Mouse (Mus musculus) embryonic facial prominence, embryonic 14.5 days (tissue): ENCODE measurements at regions not wholly inside any gene's neighbourhood (a gene's known extent, or its start where the extent isn't known, plus 50 kb on each side); places are given as distances from the start of the nearest gene placed in this dataset.
A peak's percentile ranks its signal among the peaks of the same experiment; 100 is the strongest.

Source experiments
- ATAC-seq: fragments of 200-750 bp; cut with Nextera tagmentation; 2 replicates; pipeline ENCODE4 v1.8.0; 2017; ENCODE audit warnings: low read depth, moderate number of reproducible peaks, moderate TSS enrichment
- DNase-seq: peaks from one replicate; pipeline ENCODE4 v3.0.0-alpha.2; 2015; ENCODE audit warnings: low spot score
- H3K27ac ChIP-seq: fragments of 300-500 bp; sonication (generic); replicated peaks from 2 replicates; pipeline ENCODE4 v1.5.1; 2014; ENCODE audit warnings: low read depth, mild to moderate bottlenecking, low read length, moderate library complexity
- H3K27me3 ChIP-seq: fragments of 300-500 bp; sonication (generic); replicated peaks from 2 replicates; pipeline ENCODE4 v1.6.1; 2014; ENCODE audit warnings: low read length; ENCODE audit not compliant: control insufficient read depth, insufficient read depth
- H3K36me3 ChIP-seq: fragments of 300-500 bp; sonication (generic); 2 replicates; pipeline ENCODE4 v1.6.1; 2014; ENCODE audit warnings: low read length, mixed read lengths; ENCODE audit not compliant: control insufficient read depth, insufficient read depth
- H3K4me1 ChIP-seq: fragments of 300-500 bp; sonication (generic); 2 replicates; pipeline ENCODE4 v1.6.1; 2014; ENCODE audit warnings: antibody characterized with exemption, low read length; ENCODE audit not compliant: control insufficient read depth, insufficient read depth
- H3K4me2 ChIP-seq: fragments of 300-500 bp; sonication (generic); 2 replicates; pipeline ENCODE4 v1.6.1; 2014; ENCODE audit warnings: low read depth, mild to moderate bottlenecking, low read length, moderate library complexity, mixed read lengths
- H3K4me3 ChIP-seq: fragments of 300-500 bp; sonication (generic); 2 replicates; pipeline ENCODE4 v1.5.1; 2014; ENCODE audit warnings: low read depth, mild to moderate bottlenecking, low read length
- H3K9ac ChIP-seq: fragments of 300-500 bp; sonication (generic); 2 replicates; pipeline ENCODE4 v1.6.1; 2014; ENCODE audit warnings: low read depth, mild to moderate bottlenecking, low read length, moderate library complexity, mixed read lengths
- H3K9me3 ChIP-seq: fragments of 300-500 bp; sonication (generic); 2 replicates; pipeline ENCODE4 v1.6.1; 2016; ENCODE audit warnings: low read length; ENCODE audit not compliant: control insufficient read depth
- WGBS: fragments of 180-500 bp; shearing (Covaris S2); extraction: QIAGEN DNeasy Blood & Tissue Kit; methylation state at CpG from one replicate; pipeline ENCODE4 v1.1.7; 2014; 5-methylcytosine and 5-hydroxymethylcytosine counted together

DNA sequence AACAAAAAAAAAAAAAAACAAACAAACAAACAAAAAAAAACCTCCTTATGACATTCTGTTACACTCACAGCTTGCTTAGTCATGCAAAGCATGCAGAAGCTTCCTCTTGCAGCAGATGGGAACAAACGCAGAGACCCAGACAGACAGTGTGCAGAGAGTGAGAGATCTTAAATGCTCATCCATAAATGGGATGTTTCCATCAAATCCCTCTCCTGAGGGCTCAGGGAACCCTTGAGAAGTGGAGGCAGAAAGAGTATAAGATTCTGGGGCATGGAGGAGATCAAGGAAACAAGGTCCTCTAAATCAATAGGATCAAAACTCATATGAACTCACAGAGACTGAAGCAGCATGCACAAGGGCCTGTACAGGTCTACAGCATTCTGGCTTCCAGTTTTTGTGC lies 52.5 kb downstream of the Adm start:
- Histone ChIP-seq H3K9ac (no peak overlapping the region), H3K9me3 (no peaks in the 10 kb centered on the region), H3K27ac (no peak overlapping the region), H3K4me2 (no peak overlapping the region), H3K4me3 (no peak overlapping the region), H3K4me1 (no peaks in the 10 kb centered on the region), H3K27me3 (no peaks in the 10 kb centered on the region), H3K36me3 (no peaks in the 10 kb centered on the region)
- ATAC-seq = no peak
- WGBS = 71% methylated on average over 1 of the region's 1 CpGs
- no peak for DNase-seq

DNA sequence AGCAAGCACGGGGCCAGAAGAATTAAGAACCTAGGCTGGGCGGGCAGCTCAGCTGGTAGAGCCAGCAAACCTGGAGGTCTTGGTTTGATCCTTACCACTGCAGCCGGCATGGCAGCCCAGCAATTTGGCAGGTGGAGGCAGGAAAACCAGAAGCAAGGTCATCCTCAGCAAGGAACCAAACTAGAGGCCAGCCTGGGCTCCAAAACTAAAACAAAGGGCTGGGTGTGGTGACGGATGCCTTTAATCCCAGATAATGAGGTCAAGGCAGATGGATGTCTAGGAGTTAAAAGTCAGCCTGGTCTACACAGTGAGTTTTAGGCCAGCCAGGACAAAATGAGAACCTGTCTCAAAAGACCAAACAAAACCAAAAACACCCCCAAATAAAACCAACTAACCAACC lies 55.5 kb downstream of the Adm start:
- Histone ChIP-seq H3K36me3 (no peaks in the 10 kb centered on the region), H3K27me3 (no peaks in the 10 kb centered on the region)
- DNase-seq = no peak

DNA sequence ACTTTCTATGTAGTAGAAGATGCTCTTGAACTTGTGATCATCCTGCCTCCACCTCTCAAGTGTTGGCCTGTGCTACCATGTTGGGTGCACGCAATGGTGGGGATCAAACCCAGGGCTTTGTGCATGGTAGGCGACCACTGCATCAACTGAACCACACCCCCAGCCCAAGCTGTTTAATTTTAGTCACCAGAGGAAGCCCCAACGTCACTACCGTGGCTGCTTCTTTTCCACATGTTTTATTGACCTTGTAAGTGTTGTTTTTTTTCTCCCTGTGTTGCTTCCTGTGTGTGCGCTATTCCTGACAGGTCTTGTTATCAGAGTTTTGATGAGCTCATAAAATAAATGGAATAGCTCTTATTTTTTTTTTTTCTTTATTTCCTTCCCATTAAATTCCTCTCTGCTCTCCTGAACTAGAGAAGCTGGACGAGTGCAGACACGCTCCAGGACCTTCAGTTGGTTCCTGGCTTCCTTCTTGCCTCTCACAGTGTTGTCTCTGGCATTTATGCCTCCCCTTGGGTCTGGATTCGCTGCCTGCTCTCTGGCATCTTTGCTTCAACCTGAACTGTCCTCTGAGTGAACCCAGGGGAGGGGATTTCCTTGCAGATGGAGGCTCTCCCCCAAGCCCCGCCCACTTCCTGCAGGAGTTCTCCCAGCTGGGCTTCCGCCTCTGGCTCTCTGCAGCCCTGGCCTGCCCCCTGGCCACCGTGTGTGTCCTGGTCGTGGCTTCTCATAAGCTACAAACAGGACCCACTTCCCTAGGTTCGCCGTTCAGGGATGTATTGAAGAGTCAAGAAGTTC lies 61.6 kb downstream of the Adm start:
- Histone ChIP-seq H3K36me3 (no peaks in the 10 kb centered on the region), H3K4me2 (peak overlapping the region; percentile 27; the same call in 1 of the 2 replicates), H3K9ac (no peak overlapping the region), H3K27ac (peak overlapping the region; percentile 17; the same call in 1 of the 2 replicates), H3K27me3 (no peaks in the 10 kb centered on the region), H3K4me1 (no peaks in the 10 kb centered on the region), H3K9me3 (no peaks in the 10 kb centered on the region), H3K4me3 (no peak overlapping the region)
- peak; percentile 92 for DNase-seq
- WGBS = 30% methylated on average over 14 of the region's 14 CpGs
- peak; percentile 90 for ATAC-seq

More for the DNA sequence above, 55.5 kb downstream of the Adm start:
- Histone ChIP-seq H3K4me2 (no peak overlapping the region), H3K9me3 (no peaks in the 10 kb centered on the region), H3K9ac (no peak overlapping the region), H3K4me3 (no peak overlapping the region), H3K27ac (no peak overlapping the region), H3K4me1 (no peaks in the 10 kb centered on the region)
- no peak for ATAC-seq
- WGBS = 75% methylated on average over 4 of the region's 4 CpGs

DNA sequence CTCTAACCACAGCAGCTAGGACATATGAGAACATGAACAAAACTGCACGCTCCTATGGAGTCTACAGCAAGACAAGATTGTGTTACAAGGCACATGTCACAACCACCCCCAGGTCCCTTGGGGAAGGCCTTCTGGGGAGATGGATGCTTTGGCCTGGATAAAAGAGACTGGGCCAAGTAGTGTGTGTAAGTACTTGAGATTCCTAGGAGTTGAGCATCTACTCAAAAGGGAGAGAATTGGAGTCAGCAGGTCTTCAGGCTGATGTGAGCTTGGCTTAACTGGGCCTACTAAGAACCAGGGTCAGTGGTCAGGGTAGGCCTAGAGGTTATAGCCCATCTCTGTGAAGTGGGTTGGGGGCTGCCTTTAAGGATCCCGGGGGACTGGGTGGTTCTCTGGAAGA lies 62.8 kb downstream of the Adm start:
- ATAC-seq (no peak), DNase-seq (no peak)
- 85% methylated on average over 2 of the region's 2 CpGs for WGBS
- no peaks in the 10 kb centered on the region for H3K27me3 ChIP-seq
- no peak overlapping the region for H3K4me2 ChIP-seq
- no peak overlapping the region for H3K9ac ChIP-seq
- H3K27ac ChIP-seq = no peak overlapping the region
- no peaks in the 10 kb centered on the region for H3K36me3 ChIP-seq
- H3K4me1 ChIP-seq = no peaks in the 10 kb centered on the region
- no peak overlapping the region for H3K4me3 ChIP-seq
- H3K9me3 ChIP-seq = no peaks in the 10 kb centered on the region

DNA sequence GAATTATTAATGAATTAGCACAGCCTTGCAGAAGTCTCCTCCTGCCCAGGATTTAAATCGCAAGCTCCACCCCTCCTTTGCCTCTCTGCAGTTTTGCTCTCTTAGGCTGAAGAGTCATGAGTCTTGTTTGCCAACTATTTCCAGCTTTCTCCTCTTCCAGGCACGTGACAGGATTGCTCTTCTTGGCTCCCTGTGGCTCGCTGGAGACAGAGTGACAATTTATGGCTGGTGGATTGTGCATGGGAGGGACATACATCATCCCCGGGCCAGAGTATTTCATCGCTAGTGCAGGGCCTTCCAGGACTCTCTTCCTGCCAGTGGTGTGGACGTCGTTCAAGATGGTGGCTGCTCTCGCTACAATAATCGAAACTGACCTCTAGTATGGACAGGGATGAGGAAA lies 63.4 kb downstream of the Adm start:
- 85% methylated on average over 9 of the region's 9 CpGs for WGBS

DNA sequence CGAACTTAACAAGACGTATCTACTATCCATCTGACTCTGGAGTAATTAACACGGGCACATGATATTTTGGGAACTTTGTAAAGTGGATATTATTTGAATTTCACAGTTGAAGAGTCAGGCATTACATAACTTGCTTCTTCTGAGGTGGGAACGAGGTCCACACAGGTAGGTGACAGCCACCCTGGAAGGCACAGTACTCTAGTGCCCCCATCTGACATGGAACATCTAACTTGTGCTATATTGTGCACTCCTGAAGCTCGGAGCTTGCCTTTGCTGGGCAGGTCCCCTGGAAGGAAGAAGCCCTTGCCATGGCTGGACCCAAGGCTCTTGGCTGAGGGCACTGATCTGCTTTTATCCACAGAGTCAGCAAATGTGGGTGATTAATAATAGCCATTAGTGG lies 66.8 kb downstream of the Adm start:
- no peak overlapping the region for H3K9ac ChIP-seq
- H3K27ac ChIP-seq = no peak overlapping the region
- DNase-seq (no peak), ATAC-seq (no peak)
- H3K9me3 ChIP-seq = no peaks in the 10 kb centered on the region
- no peak overlapping the region for H3K4me3 ChIP-seq
- H3K4me1 ChIP-seq = no peaks in the 10 kb centered on the region
- no peaks in the 10 kb centered on the region for H3K27me3 ChIP-seq
- H3K36me3 ChIP-seq = no peaks in the 10 kb centered on the region
- 75% methylated on average over 5 of the region's 5 CpGs for WGBS
- no peak overlapping the region for H3K4me2 ChIP-seq

More for the DNA sequence above, 63.4 kb downstream of the Adm start:
- DNase-seq = no peak
- H3K4me1 ChIP-seq = no peaks in the 10 kb centered on the region
- no peak overlapping the region for H3K27ac ChIP-seq
- H3K9ac ChIP-seq = no peak overlapping the region
- H3K36me3 ChIP-seq = no peaks in the 10 kb centered on the region
- H3K27me3 ChIP-seq = no peaks in the 10 kb centered on the region
- H3K4me2 ChIP-seq = no peak overlapping the region
- ATAC-seq = no peak
- no peaks in the 10 kb centered on the region for H3K9me3 ChIP-seq
- no peak overlapping the region for H3K4me3 ChIP-seq

DNA sequence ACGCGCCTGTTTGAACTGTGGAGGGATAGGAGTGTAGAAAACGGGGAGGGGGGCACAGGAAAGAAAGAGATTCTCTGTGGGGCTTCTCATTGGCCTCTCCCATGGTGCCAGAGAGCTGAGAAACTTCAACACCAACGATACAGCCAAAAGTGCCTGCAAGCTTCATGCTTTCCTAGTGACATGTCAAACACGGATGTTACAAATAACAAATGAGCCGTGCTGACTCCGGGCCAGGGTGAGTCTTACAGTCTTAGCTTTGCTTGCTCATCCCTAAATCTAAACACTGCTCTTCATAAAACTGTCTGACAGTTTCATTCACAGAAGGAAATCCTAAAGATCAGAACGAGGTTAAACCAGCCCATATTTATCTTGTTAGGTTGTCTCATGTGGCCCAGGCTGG lies 68.3 kb downstream of the Adm start:
- Histone ChIP-seq H3K4me3 (no peak overlapping the region), H3K9ac (no peak overlapping the region), H3K27me3 (no peaks in the 10 kb centered on the region), H3K9me3 (no peaks in the 10 kb centered on the region), H3K4me1 (no peaks in the 10 kb centered on the region), H3K4me2 (no peak overlapping the region), H3K36me3 (no peaks in the 10 kb centered on the region), H3K27ac (no peak overlapping the region)
- 81% methylated on average over 8 of the region's 8 CpGs for WGBS
- ATAC-seq (no peak), DNase-seq (no peak)

DNA sequence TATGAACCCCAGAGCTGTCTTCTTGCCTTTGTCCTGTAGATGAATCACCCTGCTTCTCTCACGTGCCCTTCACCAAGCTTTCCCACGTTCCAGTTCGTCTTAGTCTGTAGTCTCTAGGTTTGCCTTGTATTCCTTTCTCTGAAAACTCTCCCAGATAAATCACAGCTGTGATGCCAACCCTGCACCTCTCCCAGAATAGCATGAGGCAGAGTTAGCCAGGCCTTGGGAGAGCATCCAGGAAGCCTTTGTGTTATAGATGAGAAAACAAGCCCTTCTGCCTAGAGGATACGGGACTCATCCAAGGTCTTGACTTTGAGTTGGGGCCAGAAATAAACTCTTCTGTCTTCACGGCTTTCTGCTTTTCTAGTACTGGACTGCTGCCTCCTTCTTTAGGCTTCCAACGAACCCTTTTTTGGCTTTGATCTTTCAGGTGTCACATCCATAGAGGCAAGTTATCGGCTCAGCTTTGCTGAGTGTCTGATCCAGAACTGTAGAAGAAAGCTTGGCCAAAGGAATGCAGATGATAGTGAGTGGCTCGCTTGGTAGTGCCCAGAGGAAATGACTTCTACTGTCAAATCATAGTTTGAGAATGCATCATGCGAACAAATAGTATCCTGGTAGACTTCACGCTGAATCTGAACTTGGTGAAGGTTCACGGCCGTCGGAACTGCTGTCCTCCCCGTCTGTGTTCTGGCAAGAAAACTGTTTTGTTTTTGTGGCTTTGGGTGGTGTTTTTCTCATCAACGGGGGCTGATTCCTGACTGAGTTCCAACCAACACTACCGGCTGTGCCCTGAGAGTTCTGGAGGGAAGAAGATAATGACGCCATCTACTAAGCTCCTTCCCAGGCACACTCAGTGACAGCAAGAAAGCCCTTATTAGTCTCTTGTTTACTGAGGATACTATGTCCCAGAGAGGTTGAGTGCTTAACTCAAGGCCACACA lies 69.5 kb upstream of the Ampd3 start:
- no peak overlapping the region for H3K27ac ChIP-seq
- no peak for DNase-seq
- ATAC-seq = no peak
- H3K9me3 ChIP-seq = no peaks in the 10 kb centered on the region
- H3K4me2 ChIP-seq = no peak overlapping the region
- no peaks in the 10 kb centered on the region for H3K4me1 ChIP-seq
- 83% methylated on average over 17 of the region's 17 CpGs for WGBS
- H3K9ac ChIP-seq = no peak overlapping the region
- no peaks in the 10 kb centered on the region for H3K27me3 ChIP-seq
- H3K36me3 ChIP-seq = no peaks in the 10 kb centered on the region
- H3K4me3 ChIP-seq = no peak overlapping the region
